Mouse (Mus musculus) liver, postnatal 0 days (tissue): ENCODE data around the gene Lman2.

Experiments used
- CTCF ChIP-seq: sonication (generic); IDR thresholded peaks from 2 replicates; pipeline ENCODE4 v1.5.1; 2016; ENCODE audit warnings: antibody characterized with exemption, low read depth
- EP300 ChIP-seq: IDR thresholded peaks from 2 replicates; pipeline ENCODE4 v1.6.1; 2016; ENCODE audit warnings: antibody characterized with exemption, low read depth, mild to moderate bottlenecking

- TF ChIP-seq CTCF = no peak
- TF ChIP-seq EP300 = no peak
These were observed 26.9 kb downstream of the Lman2 start for GRCm38 (mm10) chr13:55335701-55336100.
